Mouse (Mus musculus) midbrain, embryonic 14.5 days (tissue): ENCODE measurements around the gene Cass4. TPM values are rescaled to one million over a fixed set of nuclear protein-coding genes. Genes with fewer than 3 reads are reported as not detected.

Experiments used
- ATAC-seq: fragments of 200-750 bp; cut with Nextera tagmentation; 2 replicates; pipeline ENCODE4 v1.8.0; 2017; ENCODE audit warnings: moderate number of reproducible peaks, moderate library complexity; ENCODE audit not compliant: low FRiP score, low TSS enrichment
- DNase-seq: peaks from one replicate; pipeline ENCODE4 v3.0.0-alpha.2; 2015
- H3K27ac ChIP-seq: fragments of 300-500 bp; sonication (generic); replicated peaks from 2 replicates; pipeline ENCODE4 v1.5.1; 2014; ENCODE audit warnings: mild to moderate bottlenecking, low read depth, low read length, moderate library complexity
- H3K27me3 ChIP-seq: fragments of 300-500 bp; sonication (generic); 2 replicates; pipeline ENCODE4 v1.6.1; 2014; ENCODE audit warnings: low read length, control low read depth, mixed read lengths; ENCODE audit not compliant: control insufficient read depth, insufficient read depth
- H3K36me3 ChIP-seq: fragments of 300-500 bp; sonication (generic); 2 replicates; pipeline ENCODE4 v1.6.1; 2014; ENCODE audit warnings: low read length, control low read depth; ENCODE audit not compliant: control insufficient read depth, insufficient read depth
- H3K4me1 ChIP-seq: fragments of 300-500 bp; sonication (generic); 2 replicates; pipeline ENCODE4 v1.6.1; 2014; ENCODE audit warnings: mild to moderate bottlenecking, antibody characterized with exemption, low read length, control low read depth; ENCODE audit not compliant: control insufficient read depth, insufficient read depth
- H3K4me2 ChIP-seq: fragments of 300-500 bp; sonication (generic); 2 replicates; pipeline ENCODE4 v1.6.1; 2014; ENCODE audit warnings: mild to moderate bottlenecking, low read length, moderate library complexity
- H3K4me3 ChIP-seq: fragments of 300-500 bp; sonication (generic); replicated peaks from 2 replicates; pipeline ENCODE4 v1.5.1; 2014; ENCODE audit warnings: low read depth, low read length
- H3K9ac ChIP-seq: fragments of 300-500 bp; sonication (generic); replicated peaks from 2 replicates; pipeline ENCODE4 v1.6.1; 2014; ENCODE audit warnings: mild to moderate bottlenecking, low read length, moderate library complexity
- H3K9me3 ChIP-seq: fragments of 300-500 bp; sonication (generic); 2 replicates; pipeline ENCODE4 v1.6.1; 2016; ENCODE audit warnings: low read length, control low read depth, mixed read lengths; ENCODE audit not compliant: control insufficient read depth
- WGBS: fragments of 180-500 bp; shearing (Covaris S2); extraction: QIAGEN DNeasy Blood & Tissue Kit; methylation state at CpG from one replicate; pipeline ENCODE4 v1.1.7; 2014; 5-methylcytosine and 5-hydroxymethylcytosine counted together
- polyA plus RNA-seq: library from polyadenylated mRNA; unstranded; fragments of >200 nt; fragmentation: Nextera tagmentation; extraction: Ambion mirVana; gene quantifications from 2 replicates; pipeline ENCODE4 v1.2.1, GENCODE M21; 2014

Cass4 gene
- polyA plus RNA-seq, 1 experiment from 2014 or later, result 0.28 TPM

DNA sequence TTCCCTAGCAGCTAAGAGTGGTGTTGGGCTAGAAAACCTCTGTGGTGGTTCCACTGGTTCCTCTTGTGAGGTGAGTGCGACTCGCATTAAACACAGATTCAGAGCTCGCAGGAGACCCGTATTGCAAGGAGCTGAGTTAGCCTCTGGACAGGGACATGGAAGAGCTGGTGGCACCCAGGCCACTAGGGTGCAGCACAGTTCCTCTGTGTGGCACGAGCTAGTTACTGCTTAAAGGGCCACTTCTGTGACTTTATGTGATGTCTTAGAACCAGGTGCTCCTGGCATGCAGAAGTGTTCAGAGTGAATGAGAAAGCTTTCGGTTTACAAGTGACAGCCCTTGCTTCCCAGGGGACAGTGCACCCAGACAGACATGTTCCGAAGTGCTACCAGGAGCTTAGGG, 15.3 kb upstream of the Cass4 start:
- Histone ChIP-seq H3K36me3 (peaks cover 92% of the 10 kb centered on the region), H3K4me1 (no peaks in the 10 kb centered on the region), H3K9me3 (no peaks in the 10 kb centered on the region), H3K9ac (no peak overlapping the region), H3K4me2 (no peak overlapping the region), H3K27me3 (no peaks in the 10 kb centered on the region), H3K4me3 (no peak overlapping the region), H3K27ac (no peak overlapping the region)
- WGBS, result 85% methylated on average over 7 of the region's 7 CpGs
- DNase-seq (no peak), ATAC-seq (no peak)

DNA sequence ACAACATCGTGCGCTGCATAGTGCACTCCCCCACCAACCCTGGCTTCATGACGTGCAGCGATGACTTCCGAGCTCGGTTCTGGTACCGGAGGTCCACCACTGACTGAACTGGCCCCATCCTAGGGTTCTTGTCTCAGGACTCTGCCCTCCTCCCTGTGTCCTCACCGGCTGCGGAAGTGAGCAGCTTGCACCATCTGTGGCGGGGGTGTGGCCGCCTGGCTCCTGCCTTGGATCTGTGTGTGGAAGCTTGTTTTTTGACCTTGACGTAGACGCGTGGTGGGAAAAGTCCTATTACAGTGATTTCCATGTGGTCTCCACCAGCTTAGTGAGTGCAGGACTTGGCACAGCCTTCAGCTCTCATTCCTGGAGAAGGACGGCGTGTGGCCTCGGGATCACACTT, 13.1 kb upstream of the Cass4 start:
- no peak overlapping the region for H3K9ac ChIP-seq
- WGBS, result 97% methylated on average over 17 of the region's 17 CpGs
- peaks cover 71% of the 10 kb centered on the region for H3K36me3 ChIP-seq
- DNase-seq (no peak), ATAC-seq (no peak)
- no peak overlapping the region for H3K27ac ChIP-seq
- H3K9me3 ChIP-seq, result no peaks in the 10 kb centered on the region
- H3K4me1 ChIP-seq, result no peaks in the 10 kb centered on the region
- H3K27me3 ChIP-seq, result no peaks in the 10 kb centered on the region
- no peak overlapping the region for H3K4me3 ChIP-seq
- no peak overlapping the region for H3K4me2 ChIP-seq

DNA sequence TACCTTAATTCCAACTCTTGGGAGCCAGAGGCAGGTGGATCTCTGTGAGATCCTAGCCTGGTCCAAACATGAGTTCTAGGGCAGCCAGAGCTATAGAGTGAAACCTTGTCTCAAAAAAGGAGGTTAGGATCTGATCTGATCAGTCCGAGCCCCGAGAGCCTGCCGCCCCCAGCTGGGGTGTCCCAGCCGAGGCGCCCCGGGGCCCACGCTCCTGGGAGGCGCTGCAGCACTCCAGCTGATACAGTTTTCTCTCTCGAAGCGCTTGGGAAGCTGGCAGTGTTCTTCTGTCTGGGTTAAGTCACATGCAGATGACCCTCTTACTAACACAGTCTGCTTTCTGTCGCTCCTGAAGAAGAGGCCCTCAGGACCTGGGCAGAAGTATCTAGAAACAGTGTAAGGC, 12.3 kb upstream of the Cass4 start:
- no peaks in the 10 kb centered on the region for H3K27me3 ChIP-seq
- H3K4me2 ChIP-seq, result no peak overlapping the region
- H3K27ac ChIP-seq, result no peak overlapping the region
- H3K9me3 ChIP-seq, result no peaks in the 10 kb centered on the region
- no peak for DNase-seq
- no peak overlapping the region for H3K9ac ChIP-seq
- ATAC-seq, result no peak
- H3K4me1 ChIP-seq, result no peaks in the 10 kb centered on the region
- WGBS, result 95% methylated on average over 11 of the region's 11 CpGs
- H3K36me3 ChIP-seq, result peaks cover 62% of the 10 kb centered on the region
- H3K4me3 ChIP-seq, result no peak overlapping the region

DNA sequence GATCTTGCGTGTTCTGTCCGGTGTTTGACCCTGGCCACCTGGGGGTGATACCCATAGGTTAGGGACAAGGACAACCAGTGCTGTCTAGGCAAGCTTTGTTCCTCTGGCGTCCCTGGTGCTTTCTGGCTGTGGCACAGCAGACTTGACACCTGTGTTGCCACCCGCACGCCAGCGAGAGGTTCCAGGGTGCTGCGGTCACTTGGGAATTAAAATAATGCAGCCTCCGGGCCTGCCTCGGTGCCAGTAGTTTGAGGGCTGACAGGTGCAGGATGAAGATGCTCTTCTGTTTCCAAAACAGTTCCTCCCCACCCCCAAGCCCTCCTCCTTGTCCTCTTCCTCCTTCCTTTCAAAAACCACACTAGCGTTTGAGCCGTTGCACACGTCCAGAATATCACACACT, 11.7 kb upstream of the Cass4 start:
- Histone ChIP-seq H3K9me3 (no peaks in the 10 kb centered on the region), H3K27me3 (no peaks in the 10 kb centered on the region), H3K4me1 (no peaks in the 10 kb centered on the region), H3K4me2 (no peak overlapping the region), H3K9ac (no peak overlapping the region), H3K36me3 (peaks cover 57% of the 10 kb centered on the region), H3K4me3 (no peak overlapping the region), H3K27ac (no peak overlapping the region)
- ATAC-seq (no peak), DNase-seq (no peak)
- 91% methylated on average over 12 of the region's 12 CpGs for WGBS

DNA sequence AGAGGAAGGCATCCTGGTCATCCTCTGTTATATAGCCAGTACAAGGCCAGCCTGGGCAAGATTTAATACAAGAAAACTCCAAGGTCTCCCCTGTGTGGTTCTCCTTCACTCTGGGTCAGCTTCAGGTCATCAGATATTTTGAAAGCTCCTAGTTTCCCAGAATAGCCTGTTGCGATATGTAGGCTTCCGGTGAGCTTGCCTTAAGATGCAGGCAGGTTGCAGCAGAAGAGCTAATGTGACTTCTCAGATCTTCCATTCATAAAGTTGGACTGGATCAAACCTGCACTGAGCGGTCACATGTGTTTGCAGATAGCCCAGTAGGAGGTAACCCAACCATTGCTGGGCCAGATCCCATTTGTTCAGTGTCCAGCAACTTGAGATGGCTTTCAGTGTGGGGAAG, 8.9 kb upstream of the Cass4 start:
- no peak for ATAC-seq
- H3K9me3 ChIP-seq, result no peaks in the 10 kb centered on the region
- 98% methylated on average over 3 of the region's 3 CpGs for WGBS

DNA sequence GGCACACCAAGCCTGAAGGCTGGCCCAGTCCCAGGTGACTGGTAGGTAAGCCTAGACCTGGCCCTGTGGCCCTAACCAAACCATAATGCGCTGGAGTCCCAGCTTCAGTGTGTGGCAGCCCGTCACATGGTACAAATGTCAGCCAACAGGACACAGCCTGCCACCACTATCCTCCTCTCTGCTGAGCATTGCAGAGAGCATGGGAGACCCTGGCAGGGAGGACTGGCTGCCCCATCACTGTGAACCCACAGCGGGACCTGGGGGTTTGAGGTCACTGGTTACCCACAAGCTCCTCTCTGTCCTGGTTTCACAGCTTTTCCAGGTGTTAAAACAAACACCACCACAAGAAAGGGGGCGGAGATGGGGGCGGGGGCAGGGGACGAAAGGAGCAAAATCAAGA, 3.3 kb upstream of the Cass4 start:
- no peak for DNase-seq
- Histone ChIP-seq H3K27ac (no peak overlapping the region), H3K9ac (no peak overlapping the region), H3K9me3 (no peaks in the 10 kb centered on the region), H3K4me3 (no peak overlapping the region), H3K4me1 (no peaks in the 10 kb centered on the region), H3K27me3 (no peaks in the 10 kb centered on the region), H3K36me3 (no peaks in the 10 kb centered on the region), H3K4me2 (no peak overlapping the region)
- WGBS, result 41% methylated on average over 6 of the region's 6 CpGs
- ATAC-seq, result no peak

More for the DNA sequence above, 8.9 kb upstream of the Cass4 start:
- DNase-seq, result no peak
- no peak overlapping the region for H3K27ac ChIP-seq
- no peaks in the 10 kb centered on the region for H3K4me1 ChIP-seq
- no peak overlapping the region for H3K4me3 ChIP-seq
- H3K9ac ChIP-seq, result no peak overlapping the region
- H3K4me2 ChIP-seq, result no peak overlapping the region
- H3K36me3 ChIP-seq, result peaks cover 30% of the 10 kb centered on the region
- H3K27me3 ChIP-seq, result no peaks in the 10 kb centered on the region

DNA sequence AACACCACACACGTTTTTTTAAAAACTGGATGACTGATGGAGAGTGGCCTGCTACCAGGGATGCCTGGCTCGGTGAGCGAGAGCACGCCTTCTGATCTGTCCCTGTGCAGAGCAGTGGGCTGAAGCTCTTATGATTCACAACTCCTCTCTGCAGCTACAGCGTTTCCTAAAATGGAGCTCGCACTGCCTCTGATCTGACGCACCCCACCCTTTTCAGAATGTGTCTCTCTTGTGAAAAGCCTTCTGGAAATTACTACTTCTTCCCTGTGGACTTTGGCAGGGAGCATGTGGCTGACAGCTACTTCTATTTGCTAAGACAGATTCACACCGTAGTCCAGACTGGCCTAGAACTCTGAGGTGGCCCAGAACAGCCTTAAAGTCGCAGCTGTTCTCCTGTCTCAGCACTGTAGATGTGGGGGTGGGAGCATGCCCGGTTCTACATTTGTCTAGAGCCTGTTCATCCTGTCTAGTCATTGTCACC, 1.5 kb upstream of the Cass4 start:
- no peak overlapping the region for H3K4me3 ChIP-seq
- H3K9me3 ChIP-seq, result no peaks in the 10 kb centered on the region
- no peaks in the 10 kb centered on the region for H3K4me1 ChIP-seq
- no peaks in the 10 kb centered on the region for H3K27me3 ChIP-seq
- no peak overlapping the region for H3K9ac ChIP-seq
- no peaks in the 10 kb centered on the region for H3K36me3 ChIP-seq
- no peak overlapping the region for H3K27ac ChIP-seq
- no peak overlapping the region for H3K4me2 ChIP-seq
- WGBS, result 82% methylated on average over 10 of the region's 10 CpGs
- ATAC-seq, result no peak
- no peak for DNase-seq

DNA sequence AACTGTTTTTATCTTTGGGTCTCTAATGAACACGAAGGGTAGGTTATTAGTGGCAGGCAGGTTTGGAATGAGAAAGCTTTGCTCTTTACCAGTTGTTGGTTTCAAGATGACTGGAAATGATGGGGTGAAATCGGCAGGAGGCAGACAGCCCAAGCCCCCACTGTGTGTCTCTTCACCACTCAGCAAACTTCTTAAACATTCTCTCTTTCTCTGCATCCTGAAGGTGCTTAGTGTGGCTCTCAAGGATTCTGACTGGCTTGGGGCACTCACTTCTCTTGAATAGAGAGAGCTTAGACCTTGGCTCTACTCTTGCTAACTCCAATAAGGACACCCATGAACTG, 428 bp downstream of the Cass4 start:
- H3K4me3 ChIP-seq, result no peak overlapping the region
- no peak overlapping the region for H3K27ac ChIP-seq
- 75% methylated on average over 2 of the region's 2 CpGs for WGBS
- H3K4me1 ChIP-seq, result no peaks in the 10 kb centered on the region
- H3K36me3 ChIP-seq, result no peaks in the 10 kb centered on the region
- DNase-seq (no peak), ATAC-seq (no peak)
- no peak overlapping the region for H3K4me2 ChIP-seq
- no peaks in the 10 kb centered on the region for H3K27me3 ChIP-seq
- H3K9me3 ChIP-seq, result no peaks in the 10 kb centered on the region
- no peak overlapping the region for H3K9ac ChIP-seq

DNA sequence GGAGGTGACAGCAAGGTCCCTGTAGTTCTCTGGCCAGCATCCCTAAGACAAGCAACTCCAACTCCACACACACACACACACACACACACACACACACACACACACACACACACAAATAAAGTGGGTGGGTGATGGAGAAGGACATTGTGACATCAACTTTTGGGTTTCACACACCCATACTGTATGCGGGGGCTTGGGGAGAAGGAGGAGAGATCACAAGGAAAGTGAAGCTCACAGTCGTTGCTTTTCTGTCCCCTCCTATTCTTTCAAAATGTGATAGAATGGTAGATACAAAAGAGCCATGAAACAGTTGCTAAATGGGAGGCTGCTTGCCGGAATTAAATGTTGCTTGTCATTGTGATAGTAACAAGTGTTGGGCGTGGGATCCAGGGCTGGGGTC, 1.1 kb downstream of the Cass4 start:
- no peaks in the 10 kb centered on the region for H3K27me3 ChIP-seq
- H3K9ac ChIP-seq, result no peak overlapping the region
- H3K4me3 ChIP-seq, result no peak overlapping the region
- no peak overlapping the region for H3K4me2 ChIP-seq
- no peaks in the 10 kb centered on the region for H3K36me3 ChIP-seq
- no peak overlapping the region for H3K27ac ChIP-seq
- DNase-seq (no peak), ATAC-seq (no peak)
- H3K9me3 ChIP-seq, result no peaks in the 10 kb centered on the region
- H3K4me1 ChIP-seq, result no peaks in the 10 kb centered on the region
- 68% methylated on average over 4 of the region's 4 CpGs for WGBS
